Mouse (Mus musculus) liver, embryonic 14.5 days (tissue): ENCODE measurements around the gene Ciapin1. TPM values are rescaled to one million over a fixed set of nuclear protein-coding genes. Genes with fewer than 3 reads are reported as not detected.

Source experiments
- ATAC-seq: fragments of 200-750 bp; cut with Nextera tagmentation; 2 replicates; pipeline ENCODE4 v1.8.0; 2017; ENCODE audit warnings: moderate number of reproducible peaks, mild to moderate bottlenecking, moderate library complexity; ENCODE audit not compliant: insufficient read depth
- DNase-seq, 3 experiments: peaks; one replicate each; pipeline ENCODE4 v3.0.0-alpha.2; 2012 to 2013; ENCODE audit warnings: low read depth in 3 of 3, low spot score in 3 of 3
- H3K27ac ChIP-seq: fragments of 300-500 bp; sonication (generic); 2 replicates; pipeline ENCODE4 v1.5.1; 2014; ENCODE audit warnings: moderate library complexity, mild to moderate bottlenecking, control low read depth, inconsistent platforms
- H3K27me3 ChIP-seq: fragments of 300-500 bp; sonication (generic); 2 replicates; pipeline ENCODE4 v1.6.1; 2014; ENCODE audit warnings: mild to moderate bottlenecking, low read length, moderate library complexity; ENCODE audit not compliant: control insufficient read depth, insufficient read depth
- H3K36me3 ChIP-seq: fragments of 300-500 bp; sonication (generic); replicated peaks from 2 replicates; pipeline ENCODE4 v1.6.1; 2014; ENCODE audit warnings: low read depth; ENCODE audit not compliant: control insufficient read depth, insufficient read depth
- H3K4me1 ChIP-seq, 2 experiments: fragments of 200-500 bp in 1 of 2; fragments of 300-500 bp in 1 of 2; sonication (generic) in 1 of 2; replicated peaks; 2 replicates each; pipeline ENCODE4 v1.6.1; 2012 to 2014; ENCODE audit warnings: antibody characterized with exemption in 1 of 2, inconsistent platforms in 1 of 2, low read length in 1 of 2; ENCODE audit not compliant: control insufficient read depth in 2 of 2, insufficient read depth in 2 of 2
- H3K4me2 ChIP-seq: fragments of 300-500 bp; sonication (generic); 2 replicates; pipeline ENCODE4 v1.6.1; 2014; ENCODE audit warnings: low read depth, mild to moderate bottlenecking, control low read depth, moderate library complexity
- H3K4me3 ChIP-seq, 2 experiments: fragments of 200-500 bp in 1 of 2; fragments of 300-500 bp in 1 of 2; sonication (generic) in 1 of 2; 2 replicates each; pipeline ENCODE4 v1.5.1; 2012 to 2014; ENCODE audit warnings: low read depth in 2 of 2, low read length in 2 of 2, mild to moderate bottlenecking in 2 of 2, control low read depth in 1 of 2, inconsistent platforms in 1 of 2, moderate library complexity in 1 of 2; ENCODE audit not compliant: insufficient read depth in 1 of 2
- H3K9ac ChIP-seq: fragments of 300-500 bp; sonication (generic); replicated peaks from 2 replicates; pipeline ENCODE4 v1.6.1; 2014; ENCODE audit warnings: mild to moderate bottlenecking, control low read depth, moderate library complexity
- H3K9me3 ChIP-seq: fragments of 300-500 bp; sonication (generic); 2 replicates; pipeline ENCODE4 v1.6.1; 2016; ENCODE audit warnings: low read length, mixed read lengths; ENCODE audit not compliant: control insufficient read depth
- CTCF ChIP-seq: IDR thresholded peaks from 2 replicates; pipeline ENCODE4 v1.5.1; 2016; ENCODE audit warnings: antibody characterized with exemption, low read depth, control low read depth
- EP300 ChIP-seq: IDR thresholded peaks from 2 replicates; pipeline ENCODE4 v1.6.1; 2016; ENCODE audit warnings: antibody characterized with exemption, low read depth
- WGBS: fragments of 180-500 bp; shearing (Covaris S2); extraction: QIAGEN DNeasy Blood & Tissue Kit; methylation state at CpG from one replicate; pipeline ENCODE4 v1.1.7; 2014; ENCODE audit not compliant: insufficient replicate concordance; 5-methylcytosine and 5-hydroxymethylcytosine counted together
- polyA plus RNA-seq, 2 experiments: library from polyadenylated mRNA; depleted of rRNA in 1 of 2; stranded (reverse) in 1 of 2; unstranded in 1 of 2; fragments of >200 nt; fragmentation: Nextera tagmentation in 1 of 2; extraction: Ambion mirVana in 1 of 2; gene quantifications; 2 replicates each; pipeline versions ENCODE4 v1.2.1 to v1.2.3; 2012 to 2014

Gene Ciapin1
- polyA plus RNA-seq, 2 experiments = 23.7 to 38.4 TPM

DNA sequence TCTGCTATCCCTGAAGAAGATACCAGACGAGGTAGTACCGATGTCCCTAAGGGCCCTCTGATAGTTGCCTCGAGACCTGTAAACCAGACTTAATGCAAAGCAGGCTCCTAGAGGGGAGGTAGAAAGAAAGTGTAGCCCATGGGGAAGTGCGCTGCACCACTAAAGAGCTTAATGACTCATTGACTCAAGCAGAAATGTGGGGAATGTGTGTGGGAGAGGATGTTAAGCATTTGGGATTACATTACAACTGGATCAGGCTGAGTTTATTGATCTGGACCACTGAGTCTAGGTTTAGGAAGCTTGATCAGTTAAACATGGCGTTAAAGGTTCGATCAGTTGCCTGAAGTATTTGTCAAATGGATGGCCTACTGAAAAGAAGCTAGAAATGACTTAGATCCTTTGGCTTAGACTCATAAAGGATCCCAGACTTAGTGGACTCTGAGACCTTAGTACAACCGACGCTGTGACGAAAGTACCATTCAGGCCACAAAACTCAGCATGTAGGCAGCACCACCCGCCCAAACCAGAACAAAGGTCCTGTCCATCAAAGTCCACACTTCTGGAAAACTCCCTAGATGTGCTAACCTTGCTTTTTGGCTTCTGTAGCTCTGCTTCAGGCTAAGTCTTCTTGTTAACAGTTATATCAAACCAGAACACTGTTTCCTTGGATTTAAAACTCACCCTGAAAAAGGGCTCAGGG lies 48.8 kb downstream of the Ciapin1 start:
- H3K27ac ChIP-seq = no peak overlapping the region
- no peak for ATAC-seq
- no peaks in the 10 kb centered on the region for H3K9me3 ChIP-seq
- peaks cover 36 to 44% of the 10 kb centered on the region in 2 experiments for H3K4me1 ChIP-seq
- H3K4me2 ChIP-seq = no peak overlapping the region
- TF ChIP-seq CTCF (no peak), EP300 (no peak)
- peaks cover 4% of the 10 kb centered on the region; the same call in 1 of the 2 replicates for H3K27me3 ChIP-seq
- WGBS = 80% methylated on average over 10 of the region's 10 CpGs
- no peaks in the 10 kb centered on the region for H3K36me3 ChIP-seq
- H3K9ac ChIP-seq = no peak overlapping the region
- DNase-seq = no peak
- no peak overlapping the region for H3K4me3 ChIP-seq

DNA sequence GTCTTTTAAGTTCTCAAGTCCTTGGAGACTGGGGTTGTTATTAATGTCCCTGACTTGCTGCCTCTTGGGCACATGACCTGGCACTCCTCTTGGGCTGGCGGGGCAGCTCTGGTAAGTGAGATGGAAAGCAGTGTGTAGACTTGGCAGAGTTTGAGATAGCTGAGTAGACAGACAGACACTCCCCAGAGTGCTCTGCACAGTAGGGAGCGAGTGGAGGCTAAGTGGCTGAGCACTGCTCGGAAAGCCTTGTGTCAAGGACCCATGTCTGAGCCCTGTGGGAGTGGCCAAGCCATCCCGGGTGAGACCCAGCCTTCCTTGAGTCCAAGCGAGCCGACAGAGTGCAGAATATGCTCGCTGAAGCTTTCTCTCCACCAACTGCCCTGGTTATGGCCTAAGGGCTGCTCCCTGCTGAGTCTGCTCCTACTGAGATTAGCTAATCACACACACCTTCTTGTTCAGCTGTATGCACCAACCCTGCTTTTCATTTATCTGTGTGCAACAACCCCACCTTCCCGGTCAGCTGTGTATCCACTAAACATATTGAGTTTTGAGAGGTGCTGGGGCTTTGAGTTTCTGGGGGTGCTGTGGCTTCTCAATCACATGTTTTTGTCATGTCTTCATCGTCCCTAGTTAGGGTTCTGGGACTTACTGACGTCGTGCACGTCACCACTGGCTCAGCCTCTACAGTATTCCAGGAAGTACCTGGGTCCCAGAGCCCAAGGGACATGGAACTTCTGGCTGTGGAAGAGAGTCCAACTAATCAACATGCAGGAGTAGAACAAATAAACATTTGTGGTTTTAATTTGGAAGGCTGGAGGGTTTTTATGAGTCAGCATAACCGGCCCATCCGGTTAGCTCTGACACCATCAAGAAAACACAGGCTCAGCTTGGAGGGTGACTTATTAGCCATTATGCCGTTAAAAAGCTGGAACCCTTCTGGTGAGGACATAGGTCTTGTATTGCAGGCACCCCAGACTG lies 50.3 kb downstream of the Ciapin1 start:
- Histone ChIP-seq H3K4me3 (peak overlapping the region; percentile 7 to 8; a peak in 3 of 4 replicates), H3K27ac (peak overlapping the region; percentile 99), H3K36me3 (no peaks in the 10 kb centered on the region), H3K9ac (peak overlapping the region; percentile 70), H3K4me2 (peak overlapping the region; percentile 63), H3K4me1 (peaks cover 36 to 41% of the 10 kb centered on the region in 2 experiments), H3K27me3 (peaks cover 4% of the 10 kb centered on the region; the same call in 1 of the 2 replicates), H3K9me3 (no peaks in the 10 kb centered on the region)
- TF ChIP-seq EP300 = peak; percentile 100
- 0 out of 2 replicates have a peak, but pooled peaks have one; percentile 3 for TF ChIP-seq CTCF
- WGBS = 23% methylated on average over 15 of the region's 15 CpGs
- peak; percentile 99 for ATAC-seq
- DNase-seq = peak; percentile 84 to 90 (median 86)

DNA sequence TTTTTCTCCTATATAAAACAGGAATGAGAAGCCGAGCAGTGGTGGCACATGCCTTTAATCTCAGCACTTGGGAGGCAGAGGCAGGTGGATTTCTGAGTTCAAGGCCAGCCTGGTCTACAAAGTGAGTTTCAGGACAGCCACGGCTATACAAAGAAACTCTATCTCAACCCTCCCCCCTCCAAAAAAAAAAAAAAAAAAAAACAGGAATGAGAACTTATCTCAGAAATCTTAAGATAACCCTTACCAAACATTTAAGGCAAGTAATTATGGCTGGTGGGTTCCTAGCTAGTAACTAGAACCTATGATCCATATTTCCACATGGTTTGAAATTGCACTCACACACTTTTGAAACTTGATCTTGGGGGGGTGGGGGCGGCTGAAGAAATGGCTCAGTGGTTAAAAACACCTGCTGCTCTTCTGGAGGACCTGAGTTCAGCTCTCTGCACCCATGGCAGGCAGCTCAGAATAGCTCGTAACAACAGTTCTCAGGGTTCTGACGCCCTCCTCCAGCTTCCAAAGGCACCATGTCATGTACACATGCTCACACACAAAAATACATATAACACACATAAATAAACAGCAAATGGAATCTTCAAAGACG lies 52.1 kb downstream of the Ciapin1 start:
- DNase-seq = no peak
- Histone ChIP-seq H3K4me1 (peaks cover 41 to 49% of the 10 kb centered on the region in 2 experiments), H3K4me3 (no peak overlapping the region), H3K27me3 (no peaks in the 10 kb centered on the region; the same call in 1 of the 2 replicates), H3K36me3 (no peaks in the 10 kb centered on the region), H3K4me2 (no peak overlapping the region; the same call in 1 of the 2 replicates), H3K27ac (peak overlapping the region; percentile 99), H3K9ac (no peak overlapping the region), H3K9me3 (no peaks in the 10 kb centered on the region)
- WGBS = 66% methylated on average over 6 of the region's 6 CpGs
- TF ChIP-seq CTCF (no peak), EP300 (no peak)
- ATAC-seq = no peak

DNA sequence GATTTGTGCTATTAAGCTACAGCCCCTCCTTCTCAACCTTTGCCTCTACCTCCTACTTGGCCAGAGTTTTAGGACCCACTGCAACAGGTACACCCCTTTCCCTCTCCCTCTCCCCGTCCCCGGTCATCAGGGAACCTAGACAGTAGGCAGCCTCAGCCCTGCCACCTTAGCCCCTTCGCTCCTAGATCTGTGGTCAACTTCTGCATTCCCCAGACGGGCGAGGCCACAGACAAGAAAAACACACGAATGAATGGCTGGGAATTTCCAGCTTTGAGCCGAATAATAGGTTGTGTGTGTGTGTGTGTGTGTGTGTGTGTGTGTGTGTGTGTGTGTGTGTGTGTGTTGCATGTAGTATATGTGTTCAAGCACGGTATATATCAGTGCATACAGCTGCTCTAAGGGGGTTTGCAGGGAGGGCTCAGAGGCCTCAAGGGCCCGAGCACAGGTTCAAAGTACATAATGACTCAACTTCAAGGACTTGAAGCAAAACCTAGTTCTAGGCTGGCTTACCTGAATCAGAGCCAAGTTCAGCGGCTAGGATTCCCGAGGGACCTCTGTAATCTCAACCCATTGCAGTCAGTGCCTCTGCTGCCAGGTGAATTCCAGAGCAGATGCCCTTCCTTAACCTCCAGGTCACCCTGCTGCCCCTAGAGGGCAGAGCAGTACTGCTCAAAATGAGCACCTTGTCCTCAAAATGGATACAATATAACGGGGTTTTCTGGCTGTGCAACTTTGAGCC lies 52.7 kb downstream of the Ciapin1 start:
- Histone ChIP-seq H3K9me3 (no peaks in the 10 kb centered on the region), H3K36me3 (no peaks in the 10 kb centered on the region), H3K4me3 (no peak overlapping the region), H3K27ac (no peak overlapping the region), H3K4me1 (peaks cover 46 to 52% of the 10 kb centered on the region in 2 experiments), H3K27me3 (no peaks in the 10 kb centered on the region; the same call in 1 of the 2 replicates), H3K4me2 (no peak overlapping the region), H3K9ac (no peak overlapping the region)
- 48% methylated on average over 12 of the region's 12 CpGs for WGBS
- TF ChIP-seq EP300 = no peak
- peak; percentile 91 for TF ChIP-seq CTCF
- DNase-seq (peak; percentile 55 to 72 (median 55)), ATAC-seq (no peak)
